Comparison of ENCODE assay signal across 14 mouse cellular contexts in the genomic region with DNA sequence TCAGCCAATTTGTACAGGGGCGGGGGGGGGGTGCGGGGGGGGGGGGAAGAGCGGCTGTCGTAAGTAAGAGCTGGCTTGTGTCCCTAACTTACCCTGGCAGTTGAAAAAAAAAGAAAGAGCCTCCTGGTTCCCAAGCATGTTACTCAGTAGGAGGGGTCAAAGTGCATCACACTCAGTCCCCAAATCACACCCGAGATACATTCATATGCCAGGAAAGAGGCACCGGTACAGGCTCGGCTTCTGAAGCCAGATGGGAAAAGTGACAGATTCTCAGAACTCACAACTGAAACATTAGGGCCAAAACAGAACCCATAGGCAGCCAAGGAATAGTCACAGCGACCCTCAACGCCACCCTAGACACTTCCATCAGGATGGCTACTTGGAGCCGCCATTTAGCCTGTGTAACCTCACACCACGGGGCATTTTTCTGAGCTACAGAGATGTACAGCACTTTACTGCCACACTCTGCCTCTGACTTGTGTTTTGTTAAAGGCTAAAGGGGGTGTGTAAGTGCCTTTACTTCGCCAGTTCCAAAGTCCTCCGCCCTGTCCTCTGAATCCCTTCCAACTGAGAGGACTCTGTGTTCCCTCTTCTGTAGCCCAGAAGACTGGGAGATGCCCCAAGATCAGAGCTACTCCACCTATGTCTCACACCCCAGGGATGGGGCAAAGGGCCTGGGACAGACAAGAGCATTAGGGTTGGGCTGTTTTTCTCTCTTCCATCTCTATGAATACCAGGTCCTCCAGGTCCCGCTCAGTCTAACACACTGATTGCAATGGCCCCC.
A peak's percentile ranks its signal among the peaks of the same experiment; 100 is the strongest.
DNase-seq lines count a peak whose midpoint lies in the region; ATAC-seq lines count a peak whose summit lies in the region.
"Had no signal": no experiment of that assay in that cellular context is flagged by ENCODE, and none has a peak within 500 bp of the region (broad histone marks: within the 10 kb centered on the region; RNA-seq: fewer than 3 reads in every experiment).

No protein-coding gene starts in this region.

- peak; percentile 62 for DNase-seq in heart, adult 8-10 months (ENCODE audit: low spot score)
- no peak for DNase-seq in heart, postnatal 10 days
- peak; percentile 20 for DNase-seq in lung, postnatal 36 days
- DNase-seq in lung, postnatal 14 days = no peak
- DNase-seq in kidney, postnatal 14 days = peak; percentile 38
- DNase-seq in layer of hippocampus, postnatal 10 days (ENCODE audit: low spot score in 2 of 2) = no peak
- DNase-seq: adrenal gland, adult 2 months; cerebellum, adult 2 months; cerebellum, postnatal 36 days; liver, embryonic 13.5 days; lung, embryonic 14.5 days; midbrain, embryonic 14.5 days had no signal

- ATAC-seq in erythroid progenitor cell, adult 5-6 weeks (replicated peaks; ENCODE audit: low FRiP score, poor library complexity, severe bottlenecking) = no peak
- ATAC-seq: inflammation-experienced regulatory T-cells, adult 6 months had no signal

- intact Hi-C loops in heart, postnatal 10 days (cut with DNase I) = loop anchor here (10.0 kb wide), 1 partner anchor 329 kb away; no protein-coding TSS in a partner anchor

Comparison
In these comparisons a context has a peak if more than half of its experiments do, and no peak if none do; other contexts are left out.
1. DNase-seq: peak in heart, adult 8-10 months (single experiment), lung, postnatal 36 days (single experiment) and kidney, postnatal 14 days (single experiment); none in heart, postnatal 10 days (0 of 2), lung, postnatal 14 days (single experiment) and layer of hippocampus, postnatal 10 days (0 of 2).